Comparison of ENCODE assay signal across 8 mouse cellular contexts in genomic region chr11:51615601-51616000, GRCm38 (mm10). TPM values are rescaled to one million over a fixed set of nuclear protein-coding genes. Genes with fewer than 3 reads are reported as not detected.
DNase-seq lines count a peak whose midpoint lies in the region; ATAC-seq and TF ChIP-seq lines count a peak whose summit lies in the region.

No protein-coding gene starts in this region.

- peak in 1 of 2 experiments; percentile 35 for DNase-seq in left cerebral cortex, adult 2 months (ENCODE audit: extremely low spot score in 1 of 2, low spot score in 2 of 2)
- DNase-seq in left cerebral cortex, adult 9 months (ENCODE audit: low spot score in 2 of 2): no peak
- DNase-seq in c-Kit-positive CD71-positive TER-119-positive erythroid progenitor cells, embryonic 14.5 days (ENCODE audit: low spot score): peak; percentile 82
- peak; percentile 73 for DNase-seq in gastrocnemius, postnatal 25 days
- peak; percentile 72 for DNase-seq in neural tube, embryonic 10.5 days (ENCODE audit: extremely low spot score, low spot score)
- peak; percentile 71 for DNase-seq in thymus, adult 2 months

- TF ChIP-seq POLR2A in thymus, adult 2 months (IDR thresholded peaks at IDR 0.05; ENCODE audit: control insufficient read depth, extremely low read depth, insufficient read depth, low read length, poor library complexity): peak; percentile 85; the same call in 1 of the 2 replicates

- 1% methylated on average over 14 of the region's 14 CpGs for WGBS in liver, embryonic 15.5 days (ENCODE audit: insufficient replicate concordance)
- 1% methylated on average over 14 of the region's 14 CpGs for WGBS in thymus, adult 2 months

- H3K36me3 ChIP-seq in liver, embryonic 15.5 days (replicated peaks): no peaks in the 10 kb centered on the region
- no peaks in the 10 kb centered on the region for H3K36me3 ChIP-seq in thymus, adult 2 months (ENCODE audit: control insufficient read depth, insufficient read depth, low read length)

- no peaks in the 10 kb centered on the region for H3K27me3 ChIP-seq in liver, embryonic 15.5 days
- no peaks in the 10 kb centered on the region for H3K27me3 ChIP-seq in thymus, adult 2 months (ENCODE audit: control insufficient read depth, insufficient read depth, low read length)

- peak overlapping the region; percentile 40 for H3K4me3 ChIP-seq in left cerebral cortex, adult 2 months
- peak overlapping the region; percentile 56 for H3K4me3 ChIP-seq in liver, embryonic 15.5 days (replicated peaks)
- H3K4me3 ChIP-seq in thymus, adult 2 months (ENCODE audit: control insufficient read depth, insufficient read depth, low read length): peak overlapping the region; percentile 54

- intact Hi-C loops in left cerebral cortex, adult 2 months (cut with DNase I): loop anchor here (5.0 kb wide), 1 partner anchor 37 kb away; the partner anchor contains the start of genes D930048N14Rik and N4bp3

- H3K27ac ChIP-seq in left cerebral cortex, adult 2 months: peak overlapping the region; percentile 83
- H3K27ac ChIP-seq in liver, embryonic 15.5 days (replicated peaks): peak overlapping the region; percentile 88
- H3K27ac ChIP-seq in thymus, adult 2 months (ENCODE audit: control insufficient read depth, insufficient read depth, low read length): peak overlapping the region; percentile 66; the same call in 1 of the 2 replicates

- peak overlapping the region; percentile 81 for H3K4me2 ChIP-seq in liver, embryonic 15.5 days

- ATAC-seq in inflammation-experienced regulatory T-cells, adult 6 months: peak; percentile 69
- peak; percentile 80 for ATAC-seq in liver, embryonic 15.5 days (ENCODE audit: insufficient read depth)

- H3K9me3 ChIP-seq in liver, embryonic 15.5 days (replicated peaks): no peaks in the 10 kb centered on the region

- no peak for TF ChIP-seq CTCF in left cerebral cortex, adult 2 months (IDR thresholded peaks at IDR 0.05)
- TF ChIP-seq CTCF in thymus, adult 2 months (IDR thresholded peaks at IDR 0.05; ENCODE audit: borderline replicate concordance, control insufficient read depth, extremely low read depth, insufficient read depth, low read length, poor library complexity): no peak

- H3K9ac ChIP-seq in liver, embryonic 15.5 days: peak overlapping the region; percentile 72

- H3K4me1 ChIP-seq in liver, embryonic 15.5 days (replicated peaks): peaks cover 47% of the 10 kb centered on the region
- peaks cover 13% of the 10 kb centered on the region for H3K4me1 ChIP-seq in thymus, adult 2 months (replicated peaks; ENCODE audit: control insufficient read depth, insufficient read depth, low read length)

RNA-seq across cellular contexts. Expression of gene Nhp2, which starts 3.9 kb away (rescaled TPM):
- total RNA-seq in left cerebral cortex, adult 2 months (2021): 10 to 100 TPM; 45.0 to 46.2 TPM
- total RNA-seq in gastrocnemius, postnatal 25 days (2021): 10 to 100 TPM; 19.3 to 23.6 TPM
- polyA plus RNA-seq in inflammation-experienced regulatory T-cells, adult 6 months (2017; shearing (Covaris generic)): 100 to 1,000 TPM; 100 to 149 (median 102) TPM
- polyA plus RNA-seq in liver, embryonic 15.5 days (2015; fragmentation: Nextera tagmentation; extraction: Ambion mirVana): 92.3 and 95.6 TPM in 2 replicates
- polyA plus RNA-seq in thymus, adult 2 months (2012; rRNA removed): 69.3 and 70.8 TPM in 2 replicates

RNA-seq across cellular contexts. Expression of gene Hnrnpab, which starts 9.0 kb away (rescaled TPM):
- 100 to 1,000 TPM; 120 to 127 TPM for total RNA-seq in left cerebral cortex, adult 2 months (2021)
- 100 to 1,000 TPM; 102 to 105 TPM for total RNA-seq in gastrocnemius, postnatal 25 days (2021)
- 10 to 100 TPM; 32.6 to 39.5 (median 35.5) TPM for polyA plus RNA-seq in inflammation-experienced regulatory T-cells, adult 6 months (2017; shearing (Covaris generic))
- polyA plus RNA-seq in liver, embryonic 15.5 days (2015; fragmentation: Nextera tagmentation; extraction: Ambion mirVana): 171 and 173 TPM in 2 replicates
- 533 and 863 TPM in 2 replicates for polyA plus RNA-seq in thymus, adult 2 months (2012; rRNA removed)

RNA-seq across cellular contexts. Expression of gene Rmnd5b, which starts 20.1 kb away (rescaled TPM):
- 10 to 100 TPM; 56.1 to 61.9 TPM for total RNA-seq in left cerebral cortex, adult 2 months (2021)
- 10 to 100 TPM in 1 of 2 experiments, 1 to 10 TPM in 1; 9.3 to 12.3 TPM for total RNA-seq in gastrocnemius, postnatal 25 days (2021)
- polyA plus RNA-seq in inflammation-experienced regulatory T-cells, adult 6 months (2017; shearing (Covaris generic)): 10 to 100 TPM; 35.7 to 40.3 (median 38.6) TPM
- 20.0 and 21.1 TPM in 2 replicates for polyA plus RNA-seq in liver, embryonic 15.5 days (2015; fragmentation: Nextera tagmentation; extraction: Ambion mirVana)
- polyA plus RNA-seq in thymus, adult 2 months (2012; rRNA removed): 123 and 125 TPM in 2 replicates

RNA-seq across cellular contexts. Expression of gene Phykpl, which starts 31.0 kb away (rescaled TPM):
- total RNA-seq in left cerebral cortex, adult 2 months (2021): 1 to 10 TPM; 7.8 to 8.2 TPM
- total RNA-seq in gastrocnemius, postnatal 25 days (2021): 10 to 100 TPM; 15.5 to 17.2 TPM
- 10 to 100 TPM; 25.2 to 33.5 (median 27.6) TPM for polyA plus RNA-seq in inflammation-experienced regulatory T-cells, adult 6 months (2017; shearing (Covaris generic))
- polyA plus RNA-seq in liver, embryonic 15.5 days (2015; fragmentation: Nextera tagmentation; extraction: Ambion mirVana): 11.8 and 12.0 TPM in 2 replicates
- polyA plus RNA-seq in thymus, adult 2 months (2012; rRNA removed): 20.2 and 21.8 TPM in 2 replicates

RNA-seq across cellular contexts. Expression of gene N4bp3, which starts 35.0 kb away (rescaled TPM):
- total RNA-seq in left cerebral cortex, adult 2 months (2021): 10 to 100 TPM; 10.4 to 14.3 TPM
- total RNA-seq in gastrocnemius, postnatal 25 days (2021): 1 to 10 TPM; 2.9 to 3.8 TPM
- polyA plus RNA-seq in inflammation-experienced regulatory T-cells, adult 6 months (2017; shearing (Covaris generic)): 1 to 10 TPM; 1.3 to 2.4 (median 1.4) TPM
- 2.9 TPM in 2 replicates for polyA plus RNA-seq in liver, embryonic 15.5 days (2015; fragmentation: Nextera tagmentation; extraction: Ambion mirVana)
- 22.7 and 25.5 TPM in 2 replicates for polyA plus RNA-seq in thymus, adult 2 months (2012; rRNA removed)

Comparison
In these comparisons a context has a peak if more than half of its experiments do, and no peak if none do; other contexts are left out.
1. DNase-seq: peak in c-Kit-positive CD71-positive TER-119-positive erythroid progenitor cells, embryonic 14.5 days (single experiment), gastrocnemius, postnatal 25 days (single experiment), neural tube, embryonic 10.5 days (single experiment) and thymus, adult 2 months (single experiment); none in left cerebral cortex, adult 9 months (0 of 2).
2. Peak in every context shown above with its lines, with median percentiles within 50 percentile points of each other: H3K27ac ChIP-seq and H3K4me3 ChIP-seq.